Mouse (Mus musculus) layer of hippocampus, postnatal 14 days (tissue): ENCODE data around the gene Hmga1b. TPM values are rescaled to one million over a fixed set of nuclear protein-coding genes. Genes with fewer than 3 reads are reported as not detected.
A peak's percentile ranks its signal among the peaks of the same experiment; 100 is the strongest.
"Not testable (repeated sequence)": the region's sequence is repeated elsewhere in the genome, so short reads cannot be mapped to it uniquely, and the experiment has no call there.

ENCODE experiments used
- DNase-seq, 2 experiments: peaks; one replicate each; pipeline ENCODE4 v3.0.0; 2021 to 2022; ENCODE audit warnings: low spot score in 2 of 2, mixed read lengths in 1 of 2
- total RNA-seq, 2 experiments: library from RNA; stranded (reverse); gene quantifications; 2 replicates each; pipeline ENCODE4 v1.2.3; 2021

Gene Hmga1b
- total RNA-seq, 2 experiments from 2014 or later: 16.1 to 21.9 TPM

DNA sequence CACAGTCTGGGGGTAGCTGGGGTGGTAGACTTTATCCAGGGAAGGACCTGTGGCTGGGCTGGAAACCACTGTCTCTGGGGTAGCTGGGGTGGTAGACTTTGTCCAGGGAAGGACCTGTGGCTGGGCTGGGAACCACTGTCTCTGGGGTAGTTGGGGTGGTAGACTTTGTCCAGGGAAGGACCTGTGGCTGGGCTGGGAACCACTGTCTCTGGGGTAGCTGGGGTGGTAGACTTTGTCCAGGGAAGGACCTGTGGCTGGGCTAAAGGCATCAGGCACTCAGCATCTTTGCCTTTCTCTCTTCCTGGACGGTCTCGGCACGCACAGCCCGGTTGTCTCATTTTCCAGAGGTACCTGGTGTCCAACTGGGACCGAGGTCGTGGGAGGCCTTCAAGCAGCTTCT lies 18.8 kb downstream of the Hmga1b start:
- DNase-seq: not testable (repeated sequence)

DNA sequence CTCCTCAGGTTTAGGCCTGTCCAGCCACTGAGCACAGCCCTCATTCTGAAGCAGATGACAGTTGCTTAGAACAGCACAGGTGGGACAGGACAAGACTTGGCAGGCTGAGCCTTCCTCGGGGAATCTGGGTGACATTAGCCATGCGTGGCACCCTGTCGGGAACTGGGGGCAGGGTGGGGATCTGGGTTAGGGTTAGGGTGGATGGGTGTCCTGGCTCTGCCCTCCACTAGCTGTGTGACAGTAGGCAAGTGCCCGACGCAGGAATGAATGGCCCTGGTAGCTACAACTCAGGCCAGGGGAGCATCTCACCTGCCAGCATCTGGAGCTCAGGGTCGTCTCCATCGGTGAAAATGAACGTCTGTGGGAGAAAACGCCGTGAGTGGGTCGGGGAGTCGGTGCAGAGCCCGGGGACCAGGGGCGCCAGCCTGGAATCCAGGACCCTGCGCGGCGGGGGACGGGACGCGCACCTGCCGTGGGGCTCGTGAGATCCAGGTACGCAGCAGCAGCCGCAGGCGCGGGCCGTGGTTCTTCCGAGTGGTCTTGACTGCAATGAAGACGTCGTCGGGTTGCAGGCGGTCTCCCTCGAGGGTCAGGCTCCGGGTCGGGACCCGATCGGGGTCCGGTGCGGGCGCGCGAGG lies 21.0 kb downstream of the Hmga1b start:
- DNase-seq: no peak

DNA sequence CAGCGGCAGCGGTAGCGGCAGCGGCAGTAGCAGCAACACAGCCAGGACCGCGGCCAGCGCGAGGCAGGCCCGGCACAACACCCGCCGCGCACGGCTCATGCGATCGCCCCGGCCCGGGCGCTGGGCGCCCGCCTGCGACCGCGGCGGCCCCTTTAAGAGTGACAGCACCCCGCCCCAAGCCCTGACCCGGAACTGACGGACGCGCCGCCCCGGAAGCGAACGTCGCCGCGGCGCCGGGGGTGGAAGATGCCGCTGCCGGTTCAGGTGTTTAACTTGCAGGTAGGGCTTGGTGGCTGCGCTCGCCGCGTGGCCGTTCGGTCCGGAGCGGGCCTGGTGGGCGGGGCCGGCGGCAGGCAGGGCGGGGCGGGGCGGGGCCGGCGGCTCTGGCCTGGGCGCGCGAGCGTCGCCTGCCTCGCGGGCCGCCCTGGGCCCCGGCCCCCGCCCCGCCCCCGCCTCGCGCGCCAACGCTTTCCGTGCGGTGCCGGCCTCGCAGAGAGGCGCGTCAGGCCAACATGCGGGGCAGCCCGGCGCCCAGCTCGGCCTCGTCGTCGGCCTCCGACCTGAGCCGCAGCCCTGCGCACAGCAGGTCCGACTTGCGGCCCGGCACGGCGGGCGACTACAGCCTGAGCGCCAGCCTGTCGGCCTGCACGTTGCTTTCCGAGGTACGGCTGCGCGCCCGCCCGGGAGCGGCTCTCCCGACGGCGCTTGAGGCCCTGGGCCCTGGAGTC lies 21.6 kb downstream of the Hmga1b start, which contains the start of the genes Rfng and Gps1:
Rfng (minus strand) TSS at position 144 of the 728 bp plus-strand sequence.
Gps1 (plus strand) TSS at position 209 of the 728 bp plus-strand sequence.
- DNase-seq: peak; percentile 75 to 81

GRCm38 (mm10) chr11:120785145-120785544 lies 22.6 kb downstream of the Hmga1b start:
- no peak for DNase-seq

- DNase-seq: not testable (repeated sequence)
Observed at GRCm38 (mm10) chr11:120788460-120788859, 25.9 kb downstream of the Hmga1b start.

DNA sequence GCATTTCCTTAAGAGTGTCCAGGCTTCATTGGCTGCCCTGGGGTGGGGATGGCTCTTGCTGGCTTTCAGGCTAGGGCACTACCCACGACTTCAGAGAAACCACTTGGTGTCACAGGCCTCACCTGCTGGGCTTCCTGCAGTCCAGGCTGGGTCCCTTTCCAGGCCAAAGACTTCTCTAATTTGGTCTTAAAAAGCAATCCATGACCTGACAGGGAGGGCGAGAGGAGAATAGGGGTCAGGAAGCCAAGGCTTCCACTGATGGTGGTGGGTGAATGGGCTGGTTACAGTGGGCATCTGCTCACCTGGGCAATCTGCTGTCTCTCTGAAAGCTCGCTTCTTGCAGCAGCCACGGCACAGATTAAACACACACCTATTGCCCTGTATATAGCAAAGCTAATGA lies 26.8 kb downstream of the Hmga1b start:
- no peak for DNase-seq

- no peak for DNase-seq
Observed at GRCm38 (mm10) chr11:120789810-120790209, 27.2 kb downstream of the Hmga1b start.

- DNase-seq: no peak
Observed at GRCm38 (mm10) chr11:120792652-120793051, 30.1 kb downstream of the Hmga1b start.

DNA sequence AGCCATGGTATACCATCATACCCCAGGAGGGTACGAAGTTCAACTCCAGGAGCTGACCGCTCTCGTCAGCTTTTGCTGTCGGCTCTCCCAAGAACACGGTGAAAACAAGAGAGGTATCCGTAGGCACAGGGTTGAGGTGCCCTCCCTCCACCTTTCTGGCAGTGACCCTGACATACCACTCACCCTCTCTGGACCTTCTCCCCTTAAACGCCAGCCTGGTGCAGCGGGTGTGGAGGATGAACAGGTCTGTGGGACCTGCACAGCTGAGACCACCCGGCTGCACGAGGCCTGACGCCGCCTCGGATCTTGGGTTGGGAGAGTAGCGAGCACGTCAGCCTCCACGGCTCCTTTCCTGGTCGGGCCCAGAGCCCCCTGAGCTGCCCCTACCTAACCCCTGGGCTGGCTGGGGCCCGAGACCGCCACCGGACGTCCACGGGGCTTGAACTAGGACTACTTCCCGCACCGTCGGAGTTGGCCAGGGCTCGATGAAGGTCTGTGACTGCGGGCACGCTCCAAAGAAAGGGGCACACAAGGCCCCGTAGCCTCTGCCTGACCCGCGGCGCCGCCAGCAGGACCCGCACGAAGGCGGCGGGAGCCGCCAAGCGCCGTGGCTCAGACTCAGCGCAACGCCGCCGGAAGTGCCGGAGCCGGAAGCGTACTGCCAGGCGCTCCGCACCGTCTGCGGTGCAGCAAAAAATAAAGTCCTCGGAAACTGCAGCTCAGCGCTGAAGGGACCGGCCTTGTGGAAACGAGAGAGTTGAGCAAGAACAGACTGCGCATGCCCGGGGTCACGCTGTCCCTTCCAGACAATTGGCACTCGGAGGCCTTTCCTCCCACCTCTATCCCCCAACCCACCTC lies 33.4 kb downstream of the Hmga1b start, which contains the start of gene Dus1l:
Dus1l (minus strand) TSS at position 648 of the 858 bp plus-strand sequence.
- peak; percentile 98 to 99 for DNase-seq

DNA sequence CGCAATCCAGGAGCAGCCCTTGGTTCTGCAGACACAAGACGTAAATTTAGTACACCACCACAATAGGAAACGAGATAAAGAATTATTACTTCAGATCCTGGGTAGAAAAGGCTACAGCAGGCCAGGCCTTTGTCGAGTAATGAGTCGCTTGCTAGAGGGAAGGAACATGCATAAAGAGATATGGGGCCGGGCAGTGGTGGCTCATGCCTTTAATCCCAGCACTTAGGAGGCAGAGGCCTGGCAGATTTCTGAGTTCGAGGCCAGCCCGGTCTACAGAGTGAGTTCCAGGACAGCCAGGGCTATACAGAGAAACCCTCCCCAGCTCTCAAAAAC lies 34.0 kb downstream of the Hmga1b start:
- DNase-seq: no peak

DNA sequence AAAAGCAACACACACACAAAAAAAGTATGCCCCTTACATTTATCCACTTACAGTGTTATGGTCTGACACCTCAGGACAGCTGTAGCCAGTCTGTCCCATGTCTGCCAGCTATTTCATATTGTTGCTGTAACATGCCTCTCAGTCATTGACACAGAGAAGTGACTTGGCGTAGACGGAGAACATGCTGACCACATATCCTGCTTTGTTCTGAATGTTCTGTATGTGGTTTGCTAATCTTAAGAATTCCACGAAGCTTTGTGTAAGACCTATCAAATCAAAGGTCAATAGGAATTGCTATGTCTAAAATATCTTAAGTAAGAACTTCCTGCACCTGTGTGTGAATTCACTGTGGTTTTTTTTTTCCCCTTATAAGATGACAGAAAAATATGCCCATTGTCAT lies 35.6 kb downstream of the Hmga1b start:
- DNase-seq: no peak

DNA sequence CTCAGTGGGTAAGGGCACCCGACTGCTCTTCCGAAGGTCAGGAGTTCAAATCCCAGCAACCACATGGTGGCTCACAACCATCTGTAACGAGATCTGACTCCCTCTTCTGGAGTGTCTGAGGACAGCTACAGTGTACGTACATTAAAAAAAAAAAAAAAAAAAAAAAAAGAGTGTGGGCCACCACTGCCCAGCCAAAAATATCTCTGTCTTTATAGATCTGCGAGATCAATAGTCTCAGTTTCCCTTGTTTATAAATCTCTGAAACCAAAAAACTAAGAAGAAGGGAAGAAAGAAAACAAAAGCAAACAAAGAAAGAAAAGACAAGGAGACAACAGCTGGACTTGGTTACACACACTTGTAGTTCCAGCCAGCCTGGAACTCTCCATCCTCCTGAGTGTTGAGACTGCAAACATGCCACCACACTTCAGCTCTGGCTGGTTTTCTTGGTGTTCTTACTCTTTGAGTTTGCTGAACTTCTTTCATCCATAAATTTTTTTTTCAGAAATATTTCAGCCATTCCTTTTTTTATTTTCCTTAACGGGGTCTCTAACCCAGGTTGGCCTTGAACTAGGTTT lies 36.8 kb downstream of the Hmga1b start:
- DNase-seq: no peak

- peak; percentile 83 to 89 for DNase-seq
Observed at GRCm38 (mm10) chr11:120800061-120800904, 37.7 kb downstream of the Hmga1b start.

DNA sequence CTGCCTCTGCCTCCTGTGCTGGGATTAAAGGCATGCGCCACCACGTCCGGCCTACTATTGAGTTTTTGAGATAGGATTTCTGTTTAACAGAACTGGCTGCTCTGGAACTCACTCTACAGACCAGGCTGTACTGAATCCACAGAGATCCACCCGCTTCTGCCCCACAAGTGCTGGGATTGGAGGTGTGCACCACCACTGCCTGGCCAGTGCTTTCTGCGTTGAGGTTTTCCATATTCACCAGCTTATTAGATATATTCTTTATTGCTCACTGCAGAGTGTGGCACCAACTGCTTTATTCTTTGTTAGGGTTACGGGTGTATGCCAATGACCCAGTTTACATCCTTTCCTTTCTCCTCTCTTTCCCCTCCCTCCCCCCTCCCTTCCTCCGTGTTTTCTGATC lies 41.7 kb downstream of the Hmga1b start:
- DNase-seq: no peak

GRCm38 (mm10) chr11:120804769-120805168 lies 42.2 kb downstream of the Hmga1b start:
- no peak for DNase-seq

- no peak for DNase-seq
Observed at GRCm38 (mm10) chr11:120805375-120806298, 43.0 kb downstream of the Hmga1b start.

- no peak for DNase-seq
Observed at GRCm38 (mm10) chr11:120808010-120808409, 45.4 kb downstream of the Hmga1b start.

DNA sequence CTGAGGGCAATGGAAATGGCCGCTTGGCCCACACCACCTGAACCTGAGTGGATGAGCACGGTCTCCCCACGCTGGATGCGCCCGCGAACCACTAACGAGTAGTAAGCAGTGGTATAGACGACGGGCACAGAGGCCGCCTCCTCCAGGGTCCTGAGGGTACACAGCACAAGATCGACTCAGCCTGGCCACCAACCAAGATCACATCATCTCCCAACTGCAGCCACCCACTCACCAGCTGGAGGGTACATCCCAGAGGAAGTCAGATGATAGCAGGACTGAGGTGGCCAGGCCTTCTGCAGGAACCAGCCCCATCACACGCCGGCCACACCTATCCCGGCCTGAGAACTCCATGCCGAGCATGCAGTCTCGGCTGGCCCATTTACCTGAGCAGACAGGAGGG lies 49.5 kb downstream of the Hmga1b start:
- DNase-seq: no peak
